Comparison of ENCODE assay signal across 8 mouse cellular contexts in genomic region chr2:153648773-153649297, GRCm38 (mm10). TPM values are rescaled to one million over a fixed set of nuclear protein-coding genes. Genes with fewer than 3 reads are reported as not detected.
DNase-seq lines count a peak whose midpoint lies in the region; ATAC-seq and TF ChIP-seq lines count a peak whose summit lies in the region.

No protein-coding gene starts in this region.

- no peak overlapping the region for H3K27ac ChIP-seq in thymus, adult 2 months (ENCODE audit: control insufficient read depth, insufficient read depth, low read length)
- 0 out of 2 replicates have a peak overlapping the region, but pooled peaks have one; percentile 47 for H3K27ac ChIP-seq in limb, embryonic 15.5 days
- no peak overlapping the region for H3K27ac ChIP-seq in stomach, embryonic 15.5 days

- 0 out of 2 replicates have a peak, but pooled peaks have one; percentile 4 for ATAC-seq in limb, embryonic 15.5 days (ENCODE audit: insufficient number of reproducible peaks, low FRiP score, low TSS enrichment, low read depth)
- no peak for ATAC-seq in stomach, embryonic 15.5 days (ENCODE audit: insufficient read depth, low FRiP score, low read depth)

- 40% methylated on average over 14 of the region's 14 CpGs for WGBS in thymus, adult 2 months
- WGBS in limb, embryonic 15.5 days: 22% methylated on average over 14 of the region's 14 CpGs
- WGBS in stomach, embryonic 15.5 days: 20% methylated on average over 14 of the region's 14 CpGs

- no peaks in the 10 kb centered on the region for H3K27me3 ChIP-seq in thymus, adult 2 months (ENCODE audit: control insufficient read depth, insufficient read depth, low read length)
- no peaks in the 10 kb centered on the region for H3K27me3 ChIP-seq in limb, embryonic 15.5 days
- H3K27me3 ChIP-seq in stomach, embryonic 15.5 days (replicated peaks): no peaks in the 10 kb centered on the region

- H3K4me1 ChIP-seq in thymus, adult 2 months (replicated peaks; ENCODE audit: control insufficient read depth, insufficient read depth, low read length): peaks cover 19% of the 10 kb centered on the region
- H3K4me1 ChIP-seq in limb, embryonic 15.5 days: peaks cover 14% of the 10 kb centered on the region
- H3K4me1 ChIP-seq in stomach, embryonic 15.5 days: peaks cover 14% of the 10 kb centered on the region

- H3K4me2 ChIP-seq in limb, embryonic 15.5 days: peak overlapping the region; percentile 80
- H3K4me2 ChIP-seq in stomach, embryonic 15.5 days: peak overlapping the region; percentile 96

- H3K4me3 ChIP-seq in thymus, adult 2 months (ENCODE audit: control insufficient read depth, insufficient read depth, low read length): peak overlapping the region; percentile 57
- H3K4me3 ChIP-seq in limb, embryonic 15.5 days: peak overlapping the region; percentile 77
- peak overlapping the region; percentile 80 for H3K4me3 ChIP-seq in stomach, embryonic 15.5 days (replicated peaks)

- H3K9me3 ChIP-seq in limb, embryonic 15.5 days: no peaks in the 10 kb centered on the region
- H3K9me3 ChIP-seq in stomach, embryonic 15.5 days: no peaks in the 10 kb centered on the region

- TF ChIP-seq POLR2A in thymus, adult 2 months (IDR thresholded peaks at IDR 0.05; ENCODE audit: control insufficient read depth, extremely low read depth, insufficient read depth, low read length, poor library complexity): no peak

- H3K9ac ChIP-seq in limb, embryonic 15.5 days: peak overlapping the region; percentile 66
- peak overlapping the region; percentile 60; the same call in 1 of the 2 replicates for H3K9ac ChIP-seq in stomach, embryonic 15.5 days

- no peak for TF ChIP-seq CTCF in thymus, adult 2 months (IDR thresholded peaks at IDR 0.05; ENCODE audit: borderline replicate concordance, control insufficient read depth, extremely low read depth, insufficient read depth, low read length, poor library complexity)

- H3K36me3 ChIP-seq in thymus, adult 2 months (ENCODE audit: control insufficient read depth, insufficient read depth, low read length): no peaks in the 10 kb centered on the region
- no peaks in the 10 kb centered on the region for H3K36me3 ChIP-seq in limb, embryonic 15.5 days
- no peaks in the 10 kb centered on the region for H3K36me3 ChIP-seq in stomach, embryonic 15.5 days

- DNase-seq in cerebellum, adult 11-12 months: peak; percentile 18
- no peak for DNase-seq in cerebellum, adult 11 months
- peak; percentile 6 for DNase-seq in thymus, adult 2 months
- DNase-seq in thymus, postnatal 14 days: no peak
- no peak for DNase-seq in gastrocnemius, postnatal 25 days
- DNase-seq in adrenal gland, postnatal 25 days: no peak

RNA-seq across cellular contexts. Expression of gene Dnmt3b, which starts 0.4 kb away (rescaled TPM):
- 4.4 and 4.7 TPM in 2 replicates for polyA plus RNA-seq in thymus, adult 2 months (2012; rRNA removed)
- polyA plus RNA-seq in limb, embryonic 15.5 days (2015; fragmentation: Nextera tagmentation; extraction: Ambion mirVana): 6.2 and 6.8 TPM in 2 replicates
- polyA plus RNA-seq in stomach, embryonic 15.5 days (2015; fragmentation: Nextera tagmentation; extraction: Ambion mirVana): 8.9 and 9.7 TPM in 2 replicates
- total RNA-seq in gastrocnemius, postnatal 25 days (2021): 1 to 10 TPM in 1 of 2 experiments, under 1 TPM in 1; 0.94 to 1.1 TPM
- total RNA-seq in adrenal gland, postnatal 25 days (2021): 4.2 and 4.4 TPM in 2 replicates

RNA-seq across cellular contexts. Expression of gene Commd7, which starts 16.3 kb away (rescaled TPM):
- 22.0 and 22.4 TPM in 2 replicates for polyA plus RNA-seq in thymus, adult 2 months (2012; rRNA removed)
- polyA plus RNA-seq in limb, embryonic 15.5 days (2015; fragmentation: Nextera tagmentation; extraction: Ambion mirVana): 78.8 and 83.6 TPM in 2 replicates
- 73.9 and 77.9 TPM in 2 replicates for polyA plus RNA-seq in stomach, embryonic 15.5 days (2015; fragmentation: Nextera tagmentation; extraction: Ambion mirVana)
- total RNA-seq in gastrocnemius, postnatal 25 days (2021): 1 to 10 TPM; 9.5 TPM
- total RNA-seq in adrenal gland, postnatal 25 days (2021): 39.0 and 44.0 TPM in 2 replicates

RNA-seq across cellular contexts. Expression of gene Dnmt3c, which starts 47.6 kb away (rescaled TPM):
- polyA plus RNA-seq in thymus, adult 2 months (2012; rRNA removed): not detected in 2 replicates
- polyA plus RNA-seq in limb, embryonic 15.5 days (2015; fragmentation: Nextera tagmentation; extraction: Ambion mirVana): 0.06 and 0.07 TPM in 2 replicates
- polyA plus RNA-seq in stomach, embryonic 15.5 days (2015; fragmentation: Nextera tagmentation; extraction: Ambion mirVana): 0.06 and 0.10 TPM in 2 replicates
- total RNA-seq in gastrocnemius, postnatal 25 days (2021): not detected
- total RNA-seq in adrenal gland, postnatal 25 days (2021): not detected in 2 replicates

Comparison
In these comparisons a context has a peak if more than half of its experiments do, and no peak if none do; other contexts are left out.
1. DNase-seq: peak in cerebellum, adult 11-12 months (single experiment) and thymus, adult 2 months (single experiment); none in cerebellum, adult 11 months (single experiment), thymus, postnatal 14 days (single experiment), gastrocnemius, postnatal 25 days (single experiment) and adrenal gland, postnatal 25 days (single experiment).
2. Peak in every context shown above with its lines, with median percentiles within 50 percentile points of each other: H3K4me3 ChIP-seq.